Mouse (Mus musculus): ENCODE measurements at regions not wholly inside any gene's neighbourhood (a gene's known extent, or its start where the extent isn't known, plus 50 kb on each side); places are given as distances from the start of the nearest gene placed in this dataset.

GRCm38 (mm10) chr13:53652826-53653225, 180.0 kb upstream of the Msx2 start:
- TF ChIP-seq CTCF (IDR thresholded peaks at IDR 0.05) (no peak), POLR2A (IDR thresholded peaks at IDR 0.05; ENCODE audit: insufficient read depth, low read depth, low read length) (no peak)

Measured in heart, adult 2 months (tissue).